Mouse (Mus musculus) kidney, postnatal 14 days (tissue): ENCODE data around the gene Sart3.

Experiments
- DNase-seq: peaks from one replicate; pipeline ENCODE4 v3.0.0; 2022; ENCODE audit warnings: mixed read lengths

The Sart3 gene

GRCm38 (mm10) chr5:113772450-113772895 is at the start of gene Sart3, which contains the start of gene Iscu:
Gene Sart3, minus strand, starts transcription at chr5:113772510.
Gene Iscu, plus strand, starts transcription at chr5:113772748.
- peak; percentile 97 for DNase-seq

- no peak for DNase-seq
These were observed 46.3 kb upstream of the Sart3 start for GRCm38 (mm10) chr5:113818572-113818971.

- DNase-seq = peak; percentile 72
These were observed 43.4 kb upstream of the Sart3 start for GRCm38 (mm10) chr5:113815638-113816152.

- no peak for DNase-seq
These were observed 42.7 kb upstream of the Sart3 start for GRCm38 (mm10) chr5:113815041-113815389.

- DNase-seq = no peak
These were observed 42.1 kb upstream of the Sart3 start for GRCm38 (mm10) chr5:113814111-113815040.

- no peak for DNase-seq
These were observed 41.3 kb upstream of the Sart3 start for GRCm38 (mm10) chr5:113813608-113814007.

- DNase-seq = no peak
These were observed 40.3 kb upstream of the Sart3 start for GRCm38 (mm10) chr5:113812638-113813037.

GRCm38 (mm10) chr5:113811824-113812420 is 39.6 kb upstream of the Sart3 start:
- peak; percentile 49 for DNase-seq

GRCm38 (mm10) chr5:113810111-113810510 is 37.8 kb upstream of the Sart3 start:
- no peak for DNase-seq

- no peak for DNase-seq
These were observed 35.9 kb upstream of the Sart3 start for GRCm38 (mm10) chr5:113808177-113808576.

- no peak for DNase-seq
These were observed 35.4 kb upstream of the Sart3 start for GRCm38 (mm10) chr5:113807712-113808111.

GRCm38 (mm10) chr5:113806414-113806813 is 34.1 kb upstream of the Sart3 start:
- DNase-seq = no peak

- no peak for DNase-seq
These were observed 33.0 kb upstream of the Sart3 start for GRCm38 (mm10) chr5:113805301-113805700.

GRCm38 (mm10) chr5:113804395-113804966 is 32.2 kb upstream of the Sart3 start:
- DNase-seq = no peak

- DNase-seq = peak; percentile 76
These were observed 28.0 kb upstream of the Sart3 start, which contains the start of gene Tmem119 for GRCm38 (mm10) chr5:113800280-113800679. Gene Tmem119, minus strand, starts transcription at chr5:113800516.

- DNase-seq = no peak
These were observed 27.4 kb upstream of the Sart3 start for GRCm38 (mm10) chr5:113799691-113800090.

GRCm38 (mm10) chr5:113798525-113798924 is 26.2 kb upstream of the Sart3 start:
- DNase-seq = no peak

GRCm38 (mm10) chr5:113797149-113797882 is 25.0 kb upstream of the Sart3 start:
- no peak for DNase-seq

- DNase-seq = peak; percentile 52
These were observed 24.3 kb upstream of the Sart3 start for GRCm38 (mm10) chr5:113796401-113797148.

GRCm38 (mm10) chr5:113791197-113792095 is 19.1 kb upstream of the Sart3 start:
- DNase-seq = peak; percentile 48
